Mouse (Mus musculus) lung, embryonic 14.5 days (tissue): ENCODE data around the gene Atad2b. TPM values are rescaled to one million over a fixed set of nuclear protein-coding genes. Genes with fewer than 3 reads are reported as not detected.

Experiments used
- ATAC-seq: fragments of 200-750 bp; cut with Nextera tagmentation; 2 replicates; pipeline ENCODE4 v1.8.0; 2017; ENCODE audit warnings: mild to moderate bottlenecking, moderate TSS enrichment, moderate library complexity; ENCODE audit not compliant: insufficient read depth
- DNase-seq: peaks from one replicate; pipeline ENCODE4 v3.0.0-alpha.2; 2015
- H3K27ac ChIP-seq: fragments of 300-500 bp; sonication (generic); 2 replicates; pipeline ENCODE4 v1.5.1; 2014; ENCODE audit warnings: low read depth, mild to moderate bottlenecking, moderate library complexity
- H3K27me3 ChIP-seq: fragments of 300-500 bp; sonication (generic); 2 replicates; pipeline ENCODE4 v1.6.1; 2014; ENCODE audit warnings: low read length, control low read depth; ENCODE audit not compliant: insufficient read depth
- H3K36me3 ChIP-seq: fragments of 300-500 bp; sonication (generic); 2 replicates; pipeline ENCODE4 v1.6.1; 2014; ENCODE audit warnings: control low read depth; ENCODE audit not compliant: insufficient read depth
- H3K4me1 ChIP-seq: fragments of 300-500 bp; sonication (generic); 2 replicates; pipeline ENCODE4 v1.6.1; 2014; ENCODE audit warnings: antibody characterized with exemption, control low read depth; ENCODE audit not compliant: insufficient read depth
- H3K4me2 ChIP-seq: fragments of 300-500 bp; sonication (generic); 2 replicates; pipeline ENCODE4 v1.6.1; 2014; ENCODE audit warnings: mild to moderate bottlenecking
- H3K4me3 ChIP-seq: fragments of 300-500 bp; sonication (generic); 2 replicates; pipeline ENCODE4 v1.5.1; 2014; ENCODE audit warnings: low read depth, low read length
- H3K9ac ChIP-seq: fragments of 300-500 bp; sonication (generic); 2 replicates; pipeline ENCODE4 v1.6.1; 2014
- H3K9me3 ChIP-seq: fragments of 300-500 bp; sonication (generic); 2 replicates; pipeline ENCODE4 v1.6.1; 2016; ENCODE audit warnings: low read depth, low read length, control low read depth
- CTCF ChIP-seq: IDR thresholded peaks from 2 replicates; pipeline ENCODE4 v1.5.1; 2016; ENCODE audit warnings: antibody characterized with exemption, low read depth
- WGBS: fragments of 180-500 bp; shearing (Covaris S2); extraction: QIAGEN DNeasy Blood & Tissue Kit; methylation state at CpG from one replicate; pipeline ENCODE4 v1.1.7; 2014; 5-methylcytosine and 5-hydroxymethylcytosine counted together
- polyA plus RNA-seq: library from polyadenylated mRNA; unstranded; fragments of >200 nt; fragmentation: Nextera tagmentation; extraction: Ambion mirVana; gene quantifications from 2 replicates; pipeline ENCODE4 v1.2.1, GENCODE M21; 2014

The Atad2b gene
- polyA plus RNA-seq, 1 experiment from 2014 or later, result 20.4 TPM

GRCm38 (mm10) chr12:5025226-5025861, 108.2 kb downstream of the Atad2b start:
- Histone ChIP-seq H3K9me3 (no peaks in the 10 kb centered on the region), H3K27me3 (no peaks in the 10 kb centered on the region), H3K27ac (no peak overlapping the region), H3K4me3 (no peak overlapping the region), H3K36me3 (peaks cover 33% of the 10 kb centered on the region), H3K9ac (no peak overlapping the region), H3K4me1 (no peaks in the 10 kb centered on the region), H3K4me2 (no peak overlapping the region)
- WGBS, result 90% methylated on average over 10 of the region's 10 CpGs
- ATAC-seq (no peak), DNase-seq (no peak)
- TF ChIP-seq CTCF, result no peak

DNA sequence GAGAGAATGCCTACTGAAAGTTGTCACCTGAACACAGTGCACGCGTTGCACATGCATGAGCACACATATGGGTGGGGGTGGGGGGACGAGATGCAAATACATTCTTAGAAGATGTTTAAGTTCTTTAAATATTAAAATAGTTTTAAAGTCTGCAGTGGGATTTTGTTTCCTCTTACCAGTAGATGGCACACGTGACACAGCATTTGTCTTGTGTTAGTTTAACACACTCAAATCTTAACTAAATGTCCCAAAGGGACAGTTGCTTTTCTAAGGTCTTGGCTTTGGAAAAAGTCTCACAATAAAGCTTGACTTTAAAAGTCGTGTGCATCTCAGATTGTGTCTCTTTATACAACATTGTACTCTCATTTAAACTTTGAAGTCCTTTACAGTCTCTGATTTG, 111.9 kb downstream of the Atad2b start:
- no peak overlapping the region for H3K4me3 ChIP-seq
- 76% methylated on average over 5 of the region's 5 CpGs for WGBS
- TF ChIP-seq CTCF, result peak; percentile 43
- no peaks in the 10 kb centered on the region for H3K27me3 ChIP-seq
- DNase-seq (peak; percentile 64), ATAC-seq (no peak)
- H3K4me2 ChIP-seq, result no peak overlapping the region
- peaks cover 51% of the 10 kb centered on the region for H3K36me3 ChIP-seq
- H3K9ac ChIP-seq, result no peak overlapping the region
- no peaks in the 10 kb centered on the region for H3K4me1 ChIP-seq
- no peaks in the 10 kb centered on the region for H3K9me3 ChIP-seq
- no peak overlapping the region for H3K27ac ChIP-seq

GRCm38 (mm10) chr12:5038008-5038407, 120.9 kb downstream of the Atad2b start:
- 96% methylated on average over 2 of the region's 2 CpGs for WGBS
- H3K4me3 ChIP-seq, result no peak overlapping the region
- no peak for TF ChIP-seq CTCF

DNA sequence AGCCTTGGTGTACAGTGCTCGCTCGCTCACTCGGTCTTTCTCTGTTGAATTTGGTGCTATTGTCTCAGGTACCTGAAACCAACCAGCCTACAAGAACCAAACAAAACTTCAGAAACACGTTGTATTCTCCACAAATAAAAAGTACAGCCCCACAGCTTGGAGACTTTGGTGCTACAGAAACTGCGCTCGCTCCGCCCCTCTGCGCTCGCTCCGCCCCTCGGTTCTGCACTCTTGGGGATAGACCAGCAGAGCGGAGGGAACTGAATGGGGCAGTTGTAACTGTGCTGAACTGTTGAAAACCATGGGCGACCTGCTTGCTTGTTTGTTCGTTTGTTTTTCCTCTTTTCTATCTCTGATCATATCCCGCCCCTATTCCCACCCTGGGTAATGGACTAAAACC, 127.0 kb downstream of the Atad2b start:
- TF ChIP-seq CTCF, result no peak
- Histone ChIP-seq H3K36me3 (peaks cover 21% of the 10 kb centered on the region), H3K4me2 (no peak overlapping the region), H3K4me1 (no peaks in the 10 kb centered on the region), H3K9me3 (no peaks in the 10 kb centered on the region), H3K27ac (no peak overlapping the region), H3K4me3 (no peak overlapping the region), H3K27me3 (no peaks in the 10 kb centered on the region), H3K9ac (no peak overlapping the region)
- WGBS, result 88% methylated on average over 15 of the region's 15 CpGs
- ATAC-seq (no peak), DNase-seq (no peak)

More at GRCm38 (mm10) chr12:5038008-5038407, 120.9 kb downstream of the Atad2b start:
- Histone ChIP-seq H3K27ac (no peak overlapping the region), H3K27me3 (no peaks in the 10 kb centered on the region), H3K9me3 (no peaks in the 10 kb centered on the region), H3K4me2 (no peak overlapping the region), H3K36me3 (peaks cover 57% of the 10 kb centered on the region), H3K9ac (no peak overlapping the region), H3K4me1 (no peaks in the 10 kb centered on the region)
- ATAC-seq, result no peak
- no peak for DNase-seq

GRCm38 (mm10) chr12:5048104-5048503, 131.0 kb downstream of the Atad2b start:
- H3K4me1 ChIP-seq, result no peaks in the 10 kb centered on the region
- TF ChIP-seq CTCF, result no peak
- ATAC-seq, result no peak
- no peaks in the 10 kb centered on the region for H3K27me3 ChIP-seq
- H3K4me2 ChIP-seq, result no peak overlapping the region
- no peak overlapping the region for H3K4me3 ChIP-seq
- peaks cover 16% of the 10 kb centered on the region; the same call in 1 of the 2 replicates for H3K9me3 ChIP-seq
- H3K36me3 ChIP-seq, result peaks cover 10% of the 10 kb centered on the region
- WGBS, result 88% methylated on average over 4 of the region's 4 CpGs
- DNase-seq, result no peak
- no peak overlapping the region for H3K27ac ChIP-seq
- no peak overlapping the region for H3K9ac ChIP-seq

DNA sequence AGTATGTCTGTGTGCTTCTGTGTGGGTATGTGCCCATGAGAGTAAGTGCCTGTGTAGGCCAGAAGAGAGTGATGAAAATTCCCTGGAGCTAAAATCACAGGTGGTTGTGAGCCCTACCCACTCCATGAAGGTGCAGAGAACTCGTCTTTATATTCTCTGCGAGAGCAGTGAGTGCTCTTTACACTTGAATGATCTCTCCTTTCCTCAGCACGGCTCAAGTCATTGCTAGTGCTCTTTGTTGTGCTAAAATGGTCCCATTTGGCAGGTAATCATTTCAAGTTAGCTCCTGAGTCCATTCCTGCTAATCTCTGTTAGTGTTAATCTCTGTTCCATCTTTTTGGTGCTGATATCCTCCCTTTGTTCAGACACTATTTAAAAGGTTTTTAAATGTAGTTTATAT, 150.4 kb downstream of the Atad2b start:
- ATAC-seq, result no peak
- no peak for TF ChIP-seq CTCF
- 60% methylated on average over 3 of the region's 3 CpGs for WGBS

DNA sequence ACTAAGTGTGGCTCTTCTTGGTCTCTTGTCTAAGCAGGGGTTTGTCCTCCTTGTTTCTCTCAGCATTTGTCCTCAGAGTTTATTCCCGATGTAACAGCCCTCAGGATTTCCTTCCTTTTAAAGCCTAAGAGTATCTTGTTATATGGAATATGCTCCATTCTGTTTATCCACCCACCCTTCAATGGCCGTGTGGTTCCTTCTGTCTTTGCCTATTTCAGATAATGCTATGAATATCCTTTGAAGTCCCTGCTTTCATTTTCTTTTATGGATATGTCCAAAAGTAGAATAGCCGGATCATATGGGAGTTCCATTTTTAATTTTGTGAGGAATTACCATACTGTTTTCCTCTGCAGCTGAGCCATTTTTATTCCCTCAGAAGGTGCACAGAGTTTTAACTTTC, 153.0 kb downstream of the Atad2b start:
- no peak for DNase-seq
- no peak overlapping the region for H3K9ac ChIP-seq
- no peaks in the 10 kb centered on the region for H3K27me3 ChIP-seq
- no peak for ATAC-seq
- TF ChIP-seq CTCF, result no peak
- 76% methylated on average over 3 of the region's 3 CpGs for WGBS
- no peaks in the 10 kb centered on the region for H3K9me3 ChIP-seq
- no peak overlapping the region for H3K4me3 ChIP-seq
- H3K4me1 ChIP-seq, result no peaks in the 10 kb centered on the region
- H3K36me3 ChIP-seq, result no peaks in the 10 kb centered on the region
- no peak overlapping the region for H3K27ac ChIP-seq
- H3K4me2 ChIP-seq, result no peak overlapping the region

More for the DNA sequence above, 150.4 kb downstream of the Atad2b start:
- Histone ChIP-seq H3K9me3 (no peaks in the 10 kb centered on the region), H3K4me1 (no peaks in the 10 kb centered on the region), H3K27me3 (no peaks in the 10 kb centered on the region), H3K4me3 (no peak overlapping the region), H3K9ac (no peak overlapping the region), H3K27ac (no peak overlapping the region), H3K36me3 (no peaks in the 10 kb centered on the region), H3K4me2 (no peak overlapping the region)
- no peak for DNase-seq
